Mouse (Mus musculus) R1 (cell line): ENCODE measurements around the gene Olfr455.

Experiments used
- DNase-seq: peaks from one replicate; pipeline ENCODE4 v3.0.0-alpha.2; 2018; ENCODE audit warnings: low read depth, low spot score

Gene Olfr455

GRCm38 (mm10) chr6:42487114-42487513, 60.3 kb downstream of the Olfr455 start, which contains the start of gene Olfr456:
Gene Olfr456 (minus strand): TSS chr6:42487214.
- no peak for DNase-seq
